Mouse (Mus musculus) midbrain, embryonic 10.5 days (tissue): Measurements from ENCODE around the gene Hinfp. TPM values are rescaled to one million over a fixed set of nuclear protein-coding genes. Genes with fewer than 3 reads are reported as not detected.
A peak's percentile ranks its signal among the peaks of the same experiment; 100 is the strongest.

ENCODE experiments used
- DNase-seq: peaks from one replicate; pipeline ENCODE4 v3.0.0-alpha.2; 2017; ENCODE audit warnings: low spot score
- H3K27ac ChIP-seq: fragments of 300-500 bp; sonication (generic); replicated peaks from 2 replicates; pipeline ENCODE4 v1.5.1; 2016; ENCODE audit warnings: mild to moderate bottlenecking
- H3K27me3 ChIP-seq: fragments of 300-500 bp; sonication (generic); 2 replicates; pipeline ENCODE4 v1.6.1; 2016; ENCODE audit warnings: low read depth, mild to moderate bottlenecking; ENCODE audit not compliant: poor library complexity, severe bottlenecking
- H3K36me3 ChIP-seq: fragments of 300-500 bp; sonication (generic); 2 replicates; pipeline ENCODE4 v1.6.1; 2016; ENCODE audit warnings: mild to moderate bottlenecking, moderate library complexity
- H3K4me1 ChIP-seq: fragments of 300-500 bp; sonication (generic); 2 replicates; pipeline ENCODE4 v1.6.1; 2016
- H3K4me3 ChIP-seq: fragments of 300-500 bp; sonication (generic); 2 replicates; pipeline ENCODE4 v1.5.1; 2016; ENCODE audit warnings: mild to moderate bottlenecking, moderate library complexity
- H3K9me3 ChIP-seq: fragments of 300-500 bp; sonication (generic); replicated peaks from 2 replicates; pipeline ENCODE4 v1.6.1; 2016; ENCODE audit warnings: mild to moderate bottlenecking
- WGBS: fragments of 180-500 bp; shearing (Covaris S2); methylation state at CpG from one replicate; pipeline ENCODE4 v1.1.7; 2016; 5-methylcytosine and 5-hydroxymethylcytosine counted together
- polyA plus RNA-seq: library from polyadenylated mRNA; unstranded; fragments of >200 nt; fragmentation: Nextera tagmentation; extraction: Ambion mirVana; gene quantifications from 2 replicates; pipeline ENCODE4 v1.2.1, GENCODE M21; 2016

Gene Hinfp
- polyA plus RNA-seq, 1 experiment from 2014 or later = 29.4 TPM

DNA sequence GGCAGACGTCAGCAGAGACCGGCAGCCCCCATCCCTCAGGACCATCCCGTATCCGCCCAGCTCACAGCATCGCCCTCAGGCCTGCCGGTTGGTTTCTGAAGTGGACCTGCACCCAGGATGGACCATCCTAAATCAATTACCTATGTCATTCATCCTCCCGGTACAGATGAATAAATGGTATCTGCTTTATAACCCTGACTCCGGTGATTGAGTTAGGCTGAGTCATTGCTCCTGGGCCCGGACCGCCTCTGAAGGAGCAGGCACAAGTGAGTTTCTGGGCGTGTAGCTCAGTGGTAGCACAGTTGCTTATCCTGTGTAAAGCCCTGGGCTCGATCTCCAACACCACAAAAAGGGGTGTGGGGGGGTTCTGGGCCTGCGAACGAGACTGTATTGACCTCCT, 44.1 kb downstream of the Hinfp start:
- no peak for DNase-seq
- WGBS = 89% methylated on average over 14 of the region's 14 CpGs
- no peak overlapping the region for H3K27ac ChIP-seq
- H3K4me1 ChIP-seq = peaks cover 14% of the 10 kb centered on the region
- no peaks in the 10 kb centered on the region for H3K9me3 ChIP-seq
- H3K36me3 ChIP-seq = no peaks in the 10 kb centered on the region
- no peaks in the 10 kb centered on the region for H3K27me3 ChIP-seq
- no peak overlapping the region for H3K4me3 ChIP-seq

DNA sequence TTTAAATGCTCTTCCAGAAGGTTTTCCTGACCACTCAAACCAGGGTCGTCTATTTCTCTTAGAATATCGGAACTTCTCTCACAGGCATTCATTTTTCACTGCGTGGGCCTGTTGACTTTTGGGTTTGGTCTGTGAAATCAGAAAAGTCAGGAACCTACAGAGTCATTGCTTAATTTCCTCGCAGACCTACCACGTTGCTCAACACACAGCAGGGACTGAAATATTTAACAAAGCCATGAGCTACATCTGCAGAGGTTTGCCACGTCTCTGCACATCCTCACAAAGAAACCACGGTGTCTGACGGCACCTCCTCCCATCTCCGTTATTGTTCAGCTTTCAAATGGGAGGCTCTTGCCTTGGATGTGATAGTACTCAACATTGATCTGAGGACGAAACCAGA, 46.5 kb downstream of the Hinfp start:
- H3K36me3 ChIP-seq = no peaks in the 10 kb centered on the region
- H3K9me3 ChIP-seq = no peaks in the 10 kb centered on the region
- H3K27ac ChIP-seq = no peak overlapping the region
- 84% methylated on average over 10 of the region's 10 CpGs for WGBS
- no peak for DNase-seq
- H3K4me1 ChIP-seq = peaks cover 25% of the 10 kb centered on the region
- no peak overlapping the region for H3K4me3 ChIP-seq
- no peaks in the 10 kb centered on the region for H3K27me3 ChIP-seq

DNA sequence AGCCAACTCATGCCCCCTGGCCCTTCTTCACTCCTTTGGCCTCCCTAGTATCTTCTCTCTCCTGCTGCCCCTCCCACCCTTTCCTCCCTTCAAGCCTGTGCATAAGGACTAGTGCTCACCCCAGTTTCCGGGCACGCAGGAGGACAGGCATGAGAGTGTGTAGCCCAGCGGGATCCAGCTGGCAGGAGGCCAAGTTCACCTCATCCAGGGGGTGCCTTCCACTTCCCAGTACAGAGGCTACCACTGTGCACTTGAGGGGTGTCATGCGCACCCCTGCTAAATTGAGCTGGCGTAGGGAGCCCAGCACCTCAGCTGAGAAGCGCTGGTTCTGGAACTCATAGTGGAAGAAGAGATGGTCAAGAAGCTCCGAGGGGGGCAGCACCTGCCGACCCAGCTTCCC, 49.3 kb downstream of the Hinfp start:
- Histone ChIP-seq H3K27me3 (0 out of 2 replicates have a peak, but pooled peaks cover 1% of the 10 kb centered on the region), H3K4me3 (no peak overlapping the region), H3K9me3 (no peaks in the 10 kb centered on the region), H3K4me1 (peaks cover 41% of the 10 kb centered on the region), H3K27ac (0 out of 2 replicates have a peak overlapping the region, but pooled peaks have one; percentile 82), H3K36me3 (no peaks in the 10 kb centered on the region)
- DNase-seq = no peak
- WGBS = 93% methylated on average over 8 of the region's 8 CpGs

DNA sequence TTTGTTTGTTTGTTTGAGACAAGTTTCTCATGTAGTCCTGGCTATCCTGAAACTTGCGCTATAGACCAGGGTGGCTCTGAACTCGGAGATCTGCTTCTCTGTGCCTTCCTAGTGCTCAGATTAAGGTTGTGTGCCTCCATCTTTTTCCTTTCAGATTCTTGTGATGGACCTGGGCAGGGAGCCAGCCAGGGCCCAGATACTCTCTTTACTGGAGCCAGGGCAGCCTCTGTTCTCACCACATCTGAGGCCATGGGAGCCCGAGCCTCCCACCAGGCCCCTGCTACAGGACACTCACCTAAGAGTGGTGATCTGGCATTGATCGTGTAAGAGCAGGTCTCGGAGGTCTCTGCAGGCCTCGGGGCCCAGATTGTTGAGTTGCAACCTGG, 50.3 kb downstream of the Hinfp start:
- 56% methylated on average over 6 of the region's 6 CpGs for WGBS
- H3K9me3 ChIP-seq = no peaks in the 10 kb centered on the region
- peak overlapping the region; percentile 20 for H3K4me3 ChIP-seq
- H3K27me3 ChIP-seq = peaks cover 12% of the 10 kb centered on the region
- H3K36me3 ChIP-seq = no peaks in the 10 kb centered on the region
- no peak for DNase-seq
- H3K4me1 ChIP-seq = peaks cover 48% of the 10 kb centered on the region
- H3K27ac ChIP-seq = peak overlapping the region; percentile 82

DNA sequence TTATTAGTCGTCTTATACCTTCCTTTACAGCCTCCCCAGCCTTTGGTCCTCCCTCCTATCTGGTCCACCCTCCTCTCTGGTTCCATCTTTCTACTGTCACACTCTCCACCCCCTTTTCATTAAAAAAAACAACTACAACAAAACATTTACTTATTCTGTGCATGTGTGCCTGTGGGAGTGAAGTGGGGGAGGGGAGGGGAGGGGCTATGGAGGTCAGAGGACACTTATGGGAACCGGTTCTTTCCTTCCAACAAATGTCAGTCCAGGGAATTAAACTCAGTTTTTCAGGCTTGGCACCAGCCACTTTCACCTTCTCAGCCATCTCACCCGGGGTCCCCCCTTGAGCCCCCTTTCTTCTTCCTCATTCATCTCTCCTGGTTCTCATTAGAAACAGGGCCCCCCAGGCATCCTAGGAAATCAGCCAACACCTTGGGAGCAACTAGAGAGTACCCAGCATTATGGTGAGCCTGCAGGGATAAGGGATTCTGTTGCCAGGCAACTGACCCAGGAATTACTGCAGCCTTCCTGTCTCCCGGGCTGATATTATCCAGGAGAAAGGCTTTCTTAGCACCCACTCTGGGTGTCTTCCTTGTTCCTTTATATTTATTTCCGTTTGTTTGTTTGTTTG, 50.8 kb downstream of the Hinfp start:
- peaks cover 52% of the 10 kb centered on the region for H3K4me1 ChIP-seq
- no peaks in the 10 kb centered on the region for H3K9me3 ChIP-seq
- peaks cover 15% of the 10 kb centered on the region for H3K27me3 ChIP-seq
- H3K36me3 ChIP-seq = no peaks in the 10 kb centered on the region
- H3K4me3 ChIP-seq = peak overlapping the region; percentile 20
- DNase-seq = peak; percentile 52
- 12% methylated on average over 5 of the region's 5 CpGs for WGBS
- H3K27ac ChIP-seq = peak overlapping the region; percentile 82

DNA sequence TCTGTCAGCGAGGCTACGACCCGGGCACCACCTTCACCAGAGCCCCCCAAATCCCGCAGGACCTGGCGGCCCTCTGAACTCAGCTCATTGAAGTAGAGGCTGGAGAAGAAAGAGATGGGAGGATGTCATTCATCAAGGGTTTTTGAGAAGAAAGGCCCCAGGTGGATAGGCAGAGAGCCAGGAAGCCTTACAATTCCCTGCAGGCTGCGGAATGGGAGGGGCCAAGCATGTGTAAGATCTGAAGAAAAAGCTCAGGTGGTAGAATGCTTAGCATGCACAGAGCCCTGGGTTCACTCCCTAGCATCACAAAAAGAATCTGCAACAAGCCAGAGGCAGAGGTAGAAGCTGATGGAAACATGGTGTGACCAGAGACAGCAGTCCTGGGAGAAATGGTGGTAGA, 52.0 kb downstream of the Hinfp start:
- WGBS = 81% methylated on average over 6 of the region's 6 CpGs
- peak overlapping the region; percentile 82 for H3K27ac ChIP-seq
- DNase-seq = no peak
- peaks cover 24% of the 10 kb centered on the region for H3K27me3 ChIP-seq
- no peak overlapping the region for H3K4me3 ChIP-seq
- H3K36me3 ChIP-seq = no peaks in the 10 kb centered on the region
- H3K9me3 ChIP-seq = no peaks in the 10 kb centered on the region
- peaks cover 61% of the 10 kb centered on the region for H3K4me1 ChIP-seq

DNA sequence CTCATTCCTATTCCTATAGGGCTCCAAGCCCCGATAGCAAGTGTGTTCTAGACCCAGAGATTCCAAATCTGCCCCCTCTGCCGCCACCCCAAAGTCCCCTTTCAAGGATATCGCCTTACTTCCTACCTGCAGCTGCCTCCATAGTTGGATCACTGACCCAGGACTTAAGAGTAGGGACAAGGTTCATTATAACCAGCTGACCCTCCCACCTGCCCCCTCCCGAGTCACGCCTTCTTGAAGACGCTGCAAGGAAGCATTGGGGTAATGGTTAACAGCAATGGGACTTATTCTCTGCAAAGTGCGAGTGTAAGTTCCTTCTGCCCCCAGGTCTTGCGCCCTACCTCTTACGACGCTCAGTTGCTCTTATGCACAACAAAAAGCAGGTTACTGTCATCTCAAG, 54.2 kb downstream of the Hinfp start, which contains the start of gene Pdzd3:
Gene Pdzd3 (minus strand): TSS at position 158 of the 400 bp plus-strand sequence.
- H3K27me3 ChIP-seq = peaks cover 27% of the 10 kb centered on the region
- no peak for DNase-seq
- H3K9me3 ChIP-seq = no peaks in the 10 kb centered on the region
- 87% methylated on average over 10 of the region's 10 CpGs for WGBS
- H3K36me3 ChIP-seq = no peaks in the 10 kb centered on the region
- no peak within 1 kb of the TSS for H3K27ac ChIP-seq
- peaks cover 59% of the 10 kb centered on the region for H3K4me1 ChIP-seq
- H3K4me3 ChIP-seq = no peak within 1 kb of the TSS

DNA sequence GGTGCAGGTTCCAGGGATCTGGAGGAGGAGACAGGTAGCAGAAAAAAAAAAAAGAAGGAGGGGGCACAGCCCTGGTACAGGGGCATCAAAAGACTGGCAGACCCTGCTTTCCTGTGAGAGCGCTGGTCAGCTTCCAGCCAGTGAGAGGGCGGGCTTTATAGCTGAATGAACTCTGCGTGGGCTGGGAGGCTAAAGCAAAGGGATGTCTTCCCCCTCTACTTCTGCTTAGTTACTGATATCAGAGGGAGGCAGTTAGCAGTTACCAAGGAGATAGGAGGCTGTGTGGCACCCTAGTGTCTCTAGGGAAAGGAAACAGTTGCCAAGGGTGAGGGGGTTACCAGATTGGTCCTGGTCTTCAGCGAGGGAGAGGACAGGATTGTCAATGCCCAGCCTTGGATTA, 55.0 kb downstream of the Hinfp start:
- Histone ChIP-seq H3K27me3 (peaks cover 27% of the 10 kb centered on the region), H3K36me3 (no peaks in the 10 kb centered on the region), H3K27ac (no peak overlapping the region), H3K9me3 (no peaks in the 10 kb centered on the region), H3K4me3 (no peak overlapping the region), H3K4me1 (peaks cover 50% of the 10 kb centered on the region)
- 61% methylated on average over 4 of the region's 4 CpGs for WGBS
- DNase-seq = no peak

DNA sequence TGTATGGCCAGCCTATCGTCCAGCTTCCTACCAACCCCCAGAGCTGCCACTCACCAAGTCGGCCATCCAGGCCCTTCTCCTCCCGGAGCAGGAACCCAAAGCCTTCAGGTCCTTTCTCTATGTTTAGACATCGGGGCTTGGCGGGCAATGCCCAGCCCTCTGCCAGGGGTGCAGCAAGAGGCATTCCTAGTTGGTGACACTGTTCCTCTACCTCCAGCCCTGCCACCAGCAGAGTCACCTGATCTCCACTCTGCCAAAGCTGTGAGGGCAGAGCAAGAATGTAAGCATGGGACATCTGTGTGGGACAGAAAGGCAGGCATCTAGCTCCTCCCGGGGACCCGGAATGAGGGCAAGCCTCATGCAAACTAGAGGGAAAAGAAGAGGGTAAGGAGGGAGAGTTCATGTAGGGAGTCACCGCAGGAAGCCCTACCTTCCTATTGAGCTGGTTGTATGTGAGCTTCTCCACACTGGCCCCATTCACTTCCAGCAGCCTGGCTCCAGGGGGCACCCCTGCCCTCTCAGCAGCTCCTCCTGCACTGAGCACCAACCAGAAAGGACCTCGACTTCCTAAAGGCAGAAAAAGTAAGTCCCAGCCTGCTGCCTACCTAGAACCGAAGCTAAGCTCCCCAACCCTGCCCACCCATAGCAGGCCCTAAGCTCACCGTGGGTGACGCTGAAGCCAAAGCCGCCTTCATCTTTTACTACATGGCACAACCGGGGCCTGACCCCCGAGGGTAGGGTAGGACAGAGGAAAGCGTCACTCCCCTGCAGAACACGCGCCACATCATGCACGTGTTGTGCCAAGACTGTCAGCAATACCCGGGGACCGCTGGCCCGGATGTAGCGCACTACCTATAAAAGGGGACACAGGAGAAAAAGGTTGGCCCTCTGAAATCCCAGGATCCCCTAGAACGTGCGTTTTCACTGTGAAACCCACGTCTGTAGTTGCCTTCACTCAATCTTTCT, 56.0 kb downstream of the Hinfp start:
- H3K36me3 ChIP-seq = no peaks in the 10 kb centered on the region
- H3K4me1 ChIP-seq = peaks cover 41% of the 10 kb centered on the region
- peak; percentile 55 for DNase-seq
- H3K27ac ChIP-seq = 0 out of 2 replicates have a peak overlapping the region, but pooled peaks have one; percentile 19
- 48% methylated on average over 26 of the region's 26 CpGs for WGBS
- 0 out of 2 replicates have a peak overlapping the region, but pooled peaks have one; percentile 12 for H3K4me3 ChIP-seq
- H3K27me3 ChIP-seq = peaks cover 27% of the 10 kb centered on the region
- H3K9me3 ChIP-seq = no peaks in the 10 kb centered on the region

DNA sequence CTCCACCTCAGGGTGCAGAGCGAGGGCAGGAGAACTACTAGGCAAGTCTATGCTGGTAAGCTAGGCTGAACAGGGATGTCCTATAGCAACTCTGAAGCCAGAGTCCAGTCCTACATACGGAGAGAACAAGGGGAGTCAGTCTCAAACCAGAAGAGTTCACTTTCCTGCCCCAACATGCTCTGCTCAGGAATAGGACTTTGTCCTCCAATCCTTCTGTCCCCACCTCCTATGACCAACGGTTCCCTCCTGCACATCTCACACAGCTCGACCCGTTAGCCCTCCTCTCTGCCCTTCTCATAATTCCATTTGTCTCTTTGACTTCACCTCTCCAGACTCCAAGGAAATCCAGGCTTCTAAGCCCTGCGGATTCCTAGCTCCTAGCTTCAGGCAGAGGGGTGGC, 57.6 kb downstream of the Hinfp start:
- Histone ChIP-seq H3K27me3 (peaks cover 27% of the 10 kb centered on the region), H3K27ac (no peak overlapping the region), H3K4me3 (no peak overlapping the region), H3K4me1 (peaks cover 25% of the 10 kb centered on the region), H3K36me3 (no peaks in the 10 kb centered on the region), H3K9me3 (no peaks in the 10 kb centered on the region)
- 85% methylated on average over 6 of the region's 6 CpGs for WGBS
- DNase-seq = no peak

DNA sequence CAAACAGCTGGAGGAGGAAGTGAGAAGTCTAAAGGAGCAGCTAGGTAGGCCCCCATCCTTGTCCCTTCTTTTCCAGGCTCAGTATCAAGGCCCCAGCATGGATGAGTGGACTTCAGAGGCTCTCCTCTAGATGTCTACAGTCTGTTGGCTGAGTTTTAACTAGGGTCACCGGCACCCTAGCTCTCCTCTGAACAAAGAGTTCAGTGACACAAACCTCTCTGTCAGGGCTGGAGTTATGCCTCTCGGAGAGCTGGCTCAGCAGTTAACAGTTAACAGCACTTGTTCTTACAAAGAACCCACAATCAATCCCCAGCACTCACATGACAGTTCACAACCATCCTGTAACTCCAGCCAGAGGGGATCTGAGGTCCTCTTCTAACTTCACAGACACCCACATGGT, 61.9 kb downstream of the Hinfp start:
- peaks cover 14% of the 10 kb centered on the region for H3K4me1 ChIP-seq
- no peak overlapping the region for H3K4me3 ChIP-seq
- WGBS = 73% methylated on average over 2 of the region's 2 CpGs
- no peak for DNase-seq
- H3K9me3 ChIP-seq = no peaks in the 10 kb centered on the region
- no peaks in the 10 kb centered on the region for H3K36me3 ChIP-seq
- no peak overlapping the region for H3K27ac ChIP-seq
- H3K27me3 ChIP-seq = peaks cover 3% of the 10 kb centered on the region; the same call in 1 of the 2 replicates
